Comparison of ENCODE assay signal across 8 mouse cellular contexts in the genomic region with DNA sequence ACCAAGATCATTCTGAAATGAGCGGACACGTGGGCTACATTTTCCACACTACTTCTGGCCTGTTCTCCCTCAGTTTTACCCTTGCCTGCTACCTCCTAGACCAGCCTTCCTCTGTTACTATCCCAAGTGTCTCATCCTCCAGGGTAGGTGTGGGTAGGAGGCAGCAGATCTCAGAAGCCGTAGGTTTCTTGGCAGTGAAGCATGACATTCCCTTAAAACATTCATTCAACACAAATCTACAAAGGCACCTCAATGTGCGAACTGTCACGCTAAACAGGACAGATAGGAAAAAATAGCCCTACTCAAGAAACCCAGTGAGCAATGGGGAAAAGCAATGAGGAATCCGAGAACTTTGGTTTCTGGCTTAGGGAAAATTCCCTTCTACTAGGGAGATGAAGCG. TPM values are rescaled to one million over a fixed set of nuclear protein-coding genes. Genes with fewer than 3 reads are reported as not detected.
DNase-seq lines count a peak whose midpoint lies in the region; ATAC-seq lines count a peak whose summit lies in the region.

No protein-coding gene starts in this region.

- peak overlapping the region; percentile 79 for H3K4me3 ChIP-seq in embryonic facial prominence, embryonic 13.5 days
- peak overlapping the region; percentile 74; the same call in 1 of the 2 replicates for H3K4me3 ChIP-seq in intestine, embryonic 15.5 days (replicated peaks)
- H3K4me3 ChIP-seq in neural tube, embryonic 13.5 days, result peak overlapping the region; percentile 90

- peaks cover 66% of the 10 kb centered on the region for H3K4me1 ChIP-seq in embryonic facial prominence, embryonic 13.5 days
- H3K4me1 ChIP-seq in intestine, embryonic 15.5 days (replicated peaks), result peaks cover 52% of the 10 kb centered on the region
- H3K4me1 ChIP-seq in neural tube, embryonic 13.5 days (replicated peaks), result peaks cover 76% of the 10 kb centered on the region

- peak overlapping the region; percentile 98 for H3K27ac ChIP-seq in embryonic facial prominence, embryonic 13.5 days
- H3K27ac ChIP-seq in intestine, embryonic 15.5 days, result peak overlapping the region; percentile 99; the same call in 1 of the 2 replicates
- peak overlapping the region; percentile 100 for H3K27ac ChIP-seq in neural tube, embryonic 13.5 days (replicated peaks)

- 53% methylated on average over 7 of the region's 7 CpGs for WGBS in embryonic facial prominence, embryonic 13.5 days
- 56% methylated on average over 7 of the region's 7 CpGs for WGBS in intestine, embryonic 15.5 days
- 63% methylated on average over 7 of the region's 7 CpGs for WGBS in neural tube, embryonic 13.5 days

- peak overlapping the region; percentile 96 for H3K9ac ChIP-seq in embryonic facial prominence, embryonic 13.5 days
- 0 out of 2 replicates have a peak overlapping the region, but pooled peaks have one; percentile 20 for H3K9ac ChIP-seq in intestine, embryonic 15.5 days
- peak overlapping the region; percentile 100 for H3K9ac ChIP-seq in neural tube, embryonic 13.5 days

- intact Hi-C loops in left cerebral cortex, postnatal 10 days (cut with DNase I), result loop anchor here (10.0 kb wide), 1 partner anchor 318 kb away; a partner anchor contains a TSS
- intact Hi-C loops in left cerebral cortex, postnatal 14 days (cut with DNase I), result no loop called here

- H3K36me3 ChIP-seq in embryonic facial prominence, embryonic 13.5 days, result peaks cover 26% of the 10 kb centered on the region
- H3K36me3 ChIP-seq in intestine, embryonic 15.5 days, result peaks cover 5% of the 10 kb centered on the region; the same call in 1 of the 2 replicates
- H3K36me3 ChIP-seq in neural tube, embryonic 13.5 days, result peaks cover 24% of the 10 kb centered on the region

- H3K27me3 ChIP-seq in embryonic facial prominence, embryonic 13.5 days, result no peaks in the 10 kb centered on the region
- no peaks in the 10 kb centered on the region for H3K27me3 ChIP-seq in intestine, embryonic 15.5 days (replicated peaks)
- no peaks in the 10 kb centered on the region for H3K27me3 ChIP-seq in neural tube, embryonic 13.5 days

- H3K4me2 ChIP-seq in embryonic facial prominence, embryonic 13.5 days, result peak overlapping the region; percentile 97
- H3K4me2 ChIP-seq in intestine, embryonic 15.5 days (replicated peaks), result peak overlapping the region; percentile 92
- H3K4me2 ChIP-seq in neural tube, embryonic 13.5 days, result peak overlapping the region; percentile 96

- no peaks in the 10 kb centered on the region for H3K9me3 ChIP-seq in embryonic facial prominence, embryonic 13.5 days
- H3K9me3 ChIP-seq in intestine, embryonic 15.5 days, result no peaks in the 10 kb centered on the region
- H3K9me3 ChIP-seq in neural tube, embryonic 13.5 days, result no peaks in the 10 kb centered on the region

- ATAC-seq in embryonic facial prominence, embryonic 13.5 days (ENCODE audit: insufficient number of reproducible peaks, insufficient read depth, low FRiP score, low TSS enrichment, low read depth), result no peak
- ATAC-seq in intestine, embryonic 15.5 days, result no peak
- ATAC-seq in neural tube, embryonic 13.5 days (ENCODE audit: low read depth), result no peak
- no peak for ATAC-seq in monocyte, adult 5-6 weeks (replicated peaks; ENCODE audit: insufficient number of reproducible peaks, low FRiP score, low TSS enrichment, poor library complexity, severe bottlenecking)

- DNase-seq in left cerebral cortex, adult 18-20 months (ENCODE audit: low spot score in 2 of 2), result peak; percentile 17 to 35
- no peak for DNase-seq in left cerebral cortex, postnatal 10 days (ENCODE audit: extremely low spot score in 1 of 2, low spot score in 2 of 2)
- no peak for DNase-seq in urinary bladder, postnatal 4 days (ENCODE audit: low spot score in 2 of 2)
- DNase-seq in left cerebral cortex, postnatal 14 days (ENCODE audit: low spot score in 2 of 2), result no peak

RNA-seq across cellular contexts. Expression of a gene that starts 0.9 kb away (rescaled TPM):
- 10 to 100 TPM; 28.2 to 32.2 TPM for total RNA-seq in left cerebral cortex, adult 18-20 months (2021)
- 10 to 100 TPM; 42.7 to 43.9 TPM for total RNA-seq in left cerebral cortex, postnatal 10 days (2021)
- polyA plus RNA-seq in embryonic facial prominence, embryonic 13.5 days (2015; fragmentation: Nextera tagmentation; extraction: Ambion mirVana), result 41.3 and 43.1 TPM in 2 replicates
- 23.7 and 24.3 TPM in 2 replicates for polyA plus RNA-seq in intestine, embryonic 15.5 days (2015; fragmentation: Nextera tagmentation; extraction: Ambion mirVana)
- 44.8 and 47.4 TPM in 2 replicates for polyA plus RNA-seq in neural tube, embryonic 13.5 days (2015; fragmentation: Nextera tagmentation; extraction: Ambion mirVana)
- total RNA-seq in monocyte, adult 5-6 weeks (2017), result 14.3 to 27.5 TPM (median 16.8 TPM) in 3 replicates
- total RNA-seq in left cerebral cortex, postnatal 14 days (2021), result 10 to 100 TPM; 33.0 to 33.3 TPM

RNA-seq across cellular contexts. Expression of a gene that starts 14.5 kb away (rescaled TPM):
- 1 to 10 TPM; 3.4 to 3.7 TPM for total RNA-seq in left cerebral cortex, adult 18-20 months (2021)
- 1 to 10 TPM; 2.8 to 3.0 TPM for total RNA-seq in left cerebral cortex, postnatal 10 days (2021)
- polyA plus RNA-seq in embryonic facial prominence, embryonic 13.5 days (2015; fragmentation: Nextera tagmentation; extraction: Ambion mirVana), result 13.2 and 16.4 TPM in 2 replicates
- polyA plus RNA-seq in intestine, embryonic 15.5 days (2015; fragmentation: Nextera tagmentation; extraction: Ambion mirVana), result 30.7 and 32.1 TPM in 2 replicates
- 7.8 and 8.4 TPM in 2 replicates for polyA plus RNA-seq in neural tube, embryonic 13.5 days (2015; fragmentation: Nextera tagmentation; extraction: Ambion mirVana)
- 3.1 to 3.8 TPM in 2 of 3 replicates, not detected in the other for total RNA-seq in monocyte, adult 5-6 weeks (2017)
- 1 to 10 TPM; 2.6 to 2.9 TPM for total RNA-seq in left cerebral cortex, postnatal 14 days (2021)

RNA-seq across cellular contexts. Expression of a gene that starts 17.1 kb away (rescaled TPM):
- total RNA-seq in left cerebral cortex, adult 18-20 months (2021), result 10 to 100 TPM; 42.7 to 48.1 TPM
- total RNA-seq in left cerebral cortex, postnatal 10 days (2021), result 10 to 100 TPM; 37.9 to 39.8 TPM
- 43.4 and 46.5 TPM in 2 replicates for polyA plus RNA-seq in embryonic facial prominence, embryonic 13.5 days (2015; fragmentation: Nextera tagmentation; extraction: Ambion mirVana)
- 22.7 and 24.8 TPM in 2 replicates for polyA plus RNA-seq in intestine, embryonic 15.5 days (2015; fragmentation: Nextera tagmentation; extraction: Ambion mirVana)
- 36.2 and 39.2 TPM in 2 replicates for polyA plus RNA-seq in neural tube, embryonic 13.5 days (2015; fragmentation: Nextera tagmentation; extraction: Ambion mirVana)
- 19.2 to 55.3 TPM (median 20.9 TPM) in 3 replicates for total RNA-seq in monocyte, adult 5-6 weeks (2017)
- total RNA-seq in left cerebral cortex, postnatal 14 days (2021), result 10 to 100 TPM; 36.8 to 42.0 TPM

RNA-seq across cellular contexts. Expression of a gene that starts 17.3 kb away (rescaled TPM):
- 100 to 1,000 TPM; 117 to 120 TPM for total RNA-seq in left cerebral cortex, adult 18-20 months (2021)
- 10 to 100 TPM; 84.2 to 85.7 TPM for total RNA-seq in left cerebral cortex, postnatal 10 days (2021)
- 145 and 150 TPM in 2 replicates for polyA plus RNA-seq in embryonic facial prominence, embryonic 13.5 days (2015; fragmentation: Nextera tagmentation; extraction: Ambion mirVana)
- 154 and 182 TPM in 2 replicates for polyA plus RNA-seq in intestine, embryonic 15.5 days (2015; fragmentation: Nextera tagmentation; extraction: Ambion mirVana)
- 112 and 117 TPM in 2 replicates for polyA plus RNA-seq in neural tube, embryonic 13.5 days (2015; fragmentation: Nextera tagmentation; extraction: Ambion mirVana)
- total RNA-seq in monocyte, adult 5-6 weeks (2017), result 51.4 to 93.3 TPM (median 54.6 TPM) in 3 replicates
- 100 to 1,000 TPM in 1 of 2 experiments, 10 to 100 TPM in 1; 92.0 to 106 TPM for total RNA-seq in left cerebral cortex, postnatal 14 days (2021)

RNA-seq across cellular contexts. Expression of a gene that starts 43.3 kb away (rescaled TPM):
- total RNA-seq in left cerebral cortex, adult 18-20 months (2021), result 100 to 1,000 TPM; 346 to 387 TPM
- total RNA-seq in left cerebral cortex, postnatal 10 days (2021), result 100 to 1,000 TPM; 525 to 527 TPM
- polyA plus RNA-seq in embryonic facial prominence, embryonic 13.5 days (2015; fragmentation: Nextera tagmentation; extraction: Ambion mirVana), result 135 and 142 TPM in 2 replicates
- polyA plus RNA-seq in intestine, embryonic 15.5 days (2015; fragmentation: Nextera tagmentation; extraction: Ambion mirVana), result 39.9 and 44.1 TPM in 2 replicates
- polyA plus RNA-seq in neural tube, embryonic 13.5 days (2015; fragmentation: Nextera tagmentation; extraction: Ambion mirVana), result 82.3 and 84.6 TPM in 2 replicates
- 76.7 to 192 TPM (median 86.2 TPM) in 3 replicates for total RNA-seq in monocyte, adult 5-6 weeks (2017)
- total RNA-seq in left cerebral cortex, postnatal 14 days (2021), result 100 to 1,000 TPM; 531 to 563 TPM

Comparison
In these comparisons a context has a peak if more than half of its experiments do, and no peak if none do; other contexts are left out.
1. DNase-seq: peak in left cerebral cortex, adult 18-20 months (2 of 2); none in left cerebral cortex, postnatal 10 days (0 of 2), urinary bladder, postnatal 4 days (0 of 2) and left cerebral cortex, postnatal 14 days (0 of 2).
2. H3K9ac ChIP-seq: peak in every context shown above with its lines; median percentile 100 in neural tube, embryonic 13.5 days; 96 in embryonic facial prominence, embryonic 13.5 days; 20 in intestine, embryonic 15.5 days.
3. Peak in every context shown above with its lines, with median percentiles within 50 percentile points of each other: H3K27ac ChIP-seq, H3K4me2 ChIP-seq and H3K4me3 ChIP-seq.